8 mouse cellular contexts compared by ENCODE assay signal in the genomic region with DNA sequence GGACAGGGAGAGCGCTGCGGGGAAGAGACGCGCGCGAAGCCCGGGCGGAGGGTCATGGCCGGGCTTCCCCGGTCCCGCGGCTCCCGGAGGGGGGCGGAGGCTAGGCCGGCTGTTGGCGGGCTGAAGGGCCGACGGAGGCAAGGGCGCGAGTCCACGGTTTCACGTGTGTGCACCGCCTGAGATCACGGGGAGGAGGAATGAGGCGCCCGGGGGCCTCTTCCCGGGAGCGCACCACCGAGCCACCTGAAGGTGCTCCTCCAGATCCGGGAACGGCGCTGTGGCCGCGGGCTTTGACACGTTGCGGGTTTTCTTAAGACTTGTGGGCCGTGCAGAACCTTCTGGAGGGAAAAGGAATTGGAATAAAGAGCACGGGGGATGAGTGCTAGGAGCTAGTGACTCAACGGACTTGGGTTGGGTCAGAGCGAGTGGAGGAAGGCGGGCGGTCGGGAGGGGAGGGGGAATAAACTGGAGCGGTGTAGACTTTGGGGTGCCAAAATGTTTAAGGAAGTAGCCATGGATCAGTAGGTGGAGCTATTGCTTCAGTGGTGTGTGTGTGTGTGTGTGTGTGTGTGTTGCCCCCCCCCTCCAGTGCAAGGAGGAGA. TPM values are rescaled to one million over a fixed set of nuclear protein-coding genes. Genes with fewer than 3 reads are reported as not detected.
DNase-seq lines count a peak whose midpoint lies in the region; ATAC-seq and TF ChIP-seq lines count a peak whose summit lies in the region.

No protein-coding gene starts in this region.

- in situ Hi-C loops in Patski (cut with MboI; ENCODE audit: low pct_unique_long_range_greater_than_20kb), result loop anchor here (25.0 kb wide), 1 partner anchor 1022 kb away; a partner anchor contains a TSS

- WGBS in hindbrain, embryonic 14.5 days, result under 1% methylated on average over 42 of the region's 44 CpGs
- 2% methylated on average over 35 of the region's 44 CpGs for WGBS in macrophage (ENCODE audit: missing documents)

- peak; percentile 54 for TF ChIP-seq CTCF in Patski (IDR thresholded peaks at IDR 0.05)

- ATAC-seq in Patski, result peak; percentile 67
- ATAC-seq in hindbrain, embryonic 14.5 days (ENCODE audit: low FRiP score), result peak; percentile 41

- CTCF ChIA-PET in Patski (lab: Charles Lee), result interaction anchor here (0.8 to 1.5 kb wide), 6 partner anchors 11 to 86 kb away, joined by 3 to 5 read pairs (median 3); no protein-coding TSS in a partner anchor

- peak overlapping the region; percentile 95 for H3K9ac ChIP-seq in hindbrain, embryonic 14.5 days

- peaks cover 84% of the 10 kb centered on the region for H3K79me2 ChIP-seq in macrophage (ENCODE audit: inconsistent target)

- POLR2A ChIA-PET in Patski (lab: Charles Lee), result interaction anchor here (0.8 to 1.2 kb wide), 3 partner anchors 11 to 73 kb away, joined by 3 read pairs; no protein-coding TSS in a partner anchor

- no peaks in the 10 kb centered on the region for H3K36me3 ChIP-seq in hindbrain, embryonic 14.5 days (replicated peaks; ENCODE audit: control insufficient read depth, insufficient read depth)
- no peaks in the 10 kb centered on the region for H3K36me3 ChIP-seq in macrophage (ENCODE audit: inconsistent target)

- peak overlapping the region; percentile 82 for H3K4me3 ChIP-seq in hindbrain, embryonic 14.5 days (replicated peaks; ENCODE audit: low read length)
- peak overlapping the region; percentile 52 for H3K4me3 ChIP-seq in macrophage (ENCODE audit: inconsistent target)

- no peaks in the 10 kb centered on the region for H3K9me3 ChIP-seq in hindbrain, embryonic 14.5 days (ENCODE audit: control insufficient read depth, low read length)

- H3K27me3 ChIP-seq in Patski, result no peaks in the 10 kb centered on the region
- no peaks in the 10 kb centered on the region for H3K27me3 ChIP-seq in hindbrain, embryonic 14.5 days (ENCODE audit: control insufficient read depth, insufficient read depth, low read length)

- H3K4me1 ChIP-seq in hindbrain, embryonic 14.5 days (replicated peaks; ENCODE audit: control insufficient read depth, insufficient read depth, low read length), result peaks cover 23% of the 10 kb centered on the region

- peak overlapping the region; percentile 67 for H3K4me2 ChIP-seq in hindbrain, embryonic 14.5 days (replicated peaks)

- DNase-seq in Patski (ENCODE audit: low read depth, low spot score), result no peak
- peak; percentile 80 to 83 for DNase-seq in cerebellum, postnatal 14 days
- peak; percentile 49 to 71 for DNase-seq in frontal cortex, postnatal 14 days (ENCODE audit: low spot score in 2 of 2)
- DNase-seq in hindbrain, embryonic 14.5 days (ENCODE audit: low spot score), result peak; percentile 59
- DNase-seq in left cerebral cortex, adult 18-20 months (ENCODE audit: low spot score in 2 of 2), result peak; percentile 48 to 58
- peak; percentile 71 for DNase-seq in right cerebral cortex, adult 18-20 months
- peak; percentile 38 for DNase-seq in urinary bladder, postnatal 10 days (ENCODE audit: low spot score)

- H3K27ac ChIP-seq in hindbrain, embryonic 14.5 days, result peak overlapping the region; percentile 98
- peak overlapping the region; percentile 72 for H3K27ac ChIP-seq in macrophage

RNA-seq across cellular contexts. Expression of a gene that starts 0.7 kb away (rescaled TPM):
- polyA plus RNA-seq in Patski (2021), result 73.3 TPM
- polyA plus RNA-seq in hindbrain, embryonic 14.5 days (2014; fragmentation: Nextera tagmentation; extraction: Ambion mirVana), result 41.0 and 46.7 TPM in 2 replicates
- total RNA-seq in left cerebral cortex, adult 18-20 months (2021), result 10 to 100 TPM; 64.0 to 69.9 TPM
- 10 to 100 TPM in 23 of 26 experiments, 1 to 10 TPM in 3; 9.0 to 36.3 (median 14.4) TPM for total RNA-seq in macrophage (2018; cell fraction: chromatin; rRNA removed)
- 100 to 1,000 TPM in 12 of 26 experiments, 10 to 100 TPM in 14; 50.2 to 132 (median 88.5) TPM for total RNA-seq in macrophage (2018; cell fraction: cytosol; rRNA removed)
- 10 to 100 TPM; 28.2 to 97.2 (median 42.2) TPM for total RNA-seq in macrophage (2018; cell fraction: nucleus; rRNA removed)
- 75.9 to 167 TPM (median 101 TPM) in 3 replicates for polyA plus RNA-seq in macrophage (2018)

RNA-seq across cellular contexts. Expression of a gene that starts 0.8 kb away (rescaled TPM):
- polyA plus RNA-seq in Patski (2021) (125 TPM), macrophage (2018) (331 to 394 TPM (median 358 TPM) in 3 replicates)
- polyA plus RNA-seq in hindbrain, embryonic 14.5 days (2014; fragmentation: Nextera tagmentation; extraction: Ambion mirVana), result 169 and 200 TPM in 2 replicates
- 100 to 1,000 TPM; 509 to 523 TPM for total RNA-seq in left cerebral cortex, adult 18-20 months (2021)
- total RNA-seq in macrophage (2018; cell fraction: chromatin; rRNA removed), result 100 to 1,000 TPM in 24 of 26 experiments, 10 to 100 TPM in 2; 65.9 to 497 (median 172) TPM
- total RNA-seq in macrophage (2018; cell fraction: cytosol; rRNA removed), result 100 to 1,000 TPM; 265 to 638 (median 449) TPM
- total RNA-seq in macrophage (2018; cell fraction: nucleus; rRNA removed), result 100 to 1,000 TPM; 187 to 425 (median 253) TPM

RNA-seq across cellular contexts. Expression of a gene that starts 32.8 kb away (rescaled TPM):
- 10.2 TPM for polyA plus RNA-seq in Patski (2021)
- 4.4 and 4.7 TPM in 2 replicates for polyA plus RNA-seq in hindbrain, embryonic 14.5 days (2014; fragmentation: Nextera tagmentation; extraction: Ambion mirVana)
- 10 to 100 TPM; 35.8 to 35.9 TPM for total RNA-seq in left cerebral cortex, adult 18-20 months (2021)
- 10 to 100 TPM in 21 of 26 experiments, 1 to 10 TPM in 5; 6.4 to 33.3 (median 26.1) TPM for total RNA-seq in macrophage (2018; cell fraction: chromatin; rRNA removed)
- total RNA-seq in macrophage (2018; cell fraction: cytosol; rRNA removed), result 10 to 100 TPM in 23 of 26 experiments, 1 to 10 TPM in 3; 8.1 to 16.9 (median 14.6) TPM
- total RNA-seq in macrophage (2018; cell fraction: nucleus; rRNA removed), result 10 to 100 TPM in 22 of 26 experiments, 1 to 10 TPM in 4; 7.8 to 32.6 (median 17.2) TPM
- 5.9 to 6.7 TPM (median 6.2 TPM) in 3 replicates for polyA plus RNA-seq in macrophage (2018)
